ENCODE assay signal across 8 mouse cellular contexts in the genomic region with DNA sequence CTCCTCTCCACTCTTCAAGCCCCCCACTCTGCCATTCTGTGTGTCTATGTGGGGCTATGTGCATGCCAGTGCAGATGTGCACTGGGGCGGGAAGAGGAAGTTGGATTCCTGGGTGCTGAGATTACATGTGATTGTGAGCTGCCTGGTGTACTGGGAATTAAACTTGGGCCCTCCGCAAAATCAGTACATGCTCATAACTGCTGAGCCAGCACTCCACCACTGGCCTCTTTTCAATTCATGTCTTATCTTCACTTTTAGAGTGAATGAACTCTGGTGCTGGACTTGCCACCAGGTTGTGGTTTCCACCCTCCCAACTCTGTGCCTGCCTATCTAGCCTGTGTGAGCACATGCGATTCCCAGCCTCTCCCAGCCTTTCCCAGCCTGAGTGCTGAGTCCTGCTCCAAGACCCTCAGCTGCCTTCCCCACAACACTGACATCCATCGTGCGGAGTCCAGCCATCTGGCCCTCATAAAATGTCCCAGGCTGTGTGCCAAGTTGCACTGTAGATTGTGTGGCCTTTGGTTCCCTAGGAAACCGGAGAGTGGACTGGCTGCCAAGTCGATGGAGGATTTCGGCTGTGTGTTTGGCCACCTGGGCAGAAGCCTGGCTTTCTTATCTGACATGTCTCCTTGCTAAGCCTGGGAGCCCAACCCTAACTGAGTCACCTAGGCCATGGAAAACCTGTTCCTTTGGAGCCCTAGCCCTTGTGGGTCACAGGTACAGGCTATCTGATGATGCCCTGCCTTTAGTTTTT. TPM values are rescaled to one million over a fixed set of nuclear protein-coding genes. Genes with fewer than 3 reads are reported as not detected.
DNase-seq lines count a peak whose midpoint lies in the region; ATAC-seq and TF ChIP-seq lines count a peak whose summit lies in the region.

No protein-coding gene starts in this region.

- 0 out of 2 replicates have a peak, but pooled peaks have one; percentile 62 for TF ChIP-seq EP300 in heart, adult 2 months (IDR thresholded peaks at IDR 0.05; ENCODE audit: insufficient read depth, low read depth, low read length)

- ATAC-seq in midbrain, postnatal 0 days (ENCODE audit: low FRiP score) = peak; percentile 54; the same call in 1 of the 2 replicates

- H3K4me3 ChIP-seq in heart, adult 2 months = no peak overlapping the region
- H3K4me3 ChIP-seq in limb, embryonic 10.5 days = no peak overlapping the region
- H3K4me3 ChIP-seq in midbrain, postnatal 0 days (ENCODE audit: low read depth, low read length) = no peak overlapping the region

- no peaks in the 10 kb centered on the region for H3K9me3 ChIP-seq in limb, embryonic 10.5 days (replicated peaks)
- no peaks in the 10 kb centered on the region for H3K9me3 ChIP-seq in midbrain, postnatal 0 days (ENCODE audit: low read length)

- peak; percentile 43 to 66 for DNase-seq in adrenal gland, postnatal 4 days (ENCODE audit: low spot score in 2 of 2)
- DNase-seq in embryo, embryonic 11.5 days (ENCODE audit: low read depth, low spot score) = peak; percentile 61
- DNase-seq in heart, adult 2 months = peak; percentile 75 to 78
- peak; percentile 76 for DNase-seq in kidney, adult 11 months
- DNase-seq in limb, embryonic 10.5 days (ENCODE audit: low spot score) = peak; percentile 77
- peak; percentile 95 for DNase-seq in midbrain, postnatal 0 days (ENCODE audit: low spot score)
- DNase-seq in urinary bladder, postnatal 10 days (ENCODE audit: low spot score) = peak; percentile 30
- DNase-seq in spleen, postnatal 10 days (ENCODE audit: low spot score in 2 of 2) = no peak

- TF ChIP-seq CTCF in heart, adult 2 months (IDR thresholded peaks at IDR 0.05) = no peak
- no peak for TF ChIP-seq CTCF in midbrain, postnatal 0 days (IDR thresholded peaks at IDR 0.05)

- H3K9ac ChIP-seq in heart, adult 2 months (ENCODE audit: low read depth, low read length) = no peak overlapping the region
- no peak overlapping the region for H3K9ac ChIP-seq in midbrain, postnatal 0 days (replicated peaks; ENCODE audit: low read length, poor library complexity, severe bottlenecking)

- H3K27ac ChIP-seq in heart, adult 2 months = peak overlapping the region; percentile 41
- H3K27ac ChIP-seq in limb, embryonic 10.5 days = peak overlapping the region; percentile 74
- H3K27ac ChIP-seq in midbrain, postnatal 0 days (ENCODE audit: low read depth, low read length) = peak overlapping the region; percentile 51

- intact Hi-C loops in heart, adult 2 months (cut with DNase I) = no loop called here

- peaks cover 15% of the 10 kb centered on the region for H3K4me1 ChIP-seq in heart, adult 2 months (ENCODE audit: control insufficient read depth, insufficient read depth, low read length)
- H3K4me1 ChIP-seq in limb, embryonic 10.5 days = peaks cover 22% of the 10 kb centered on the region
- H3K4me1 ChIP-seq in midbrain, postnatal 0 days (ENCODE audit: insufficient read depth, low read length) = no peaks in the 10 kb centered on the region

- no peaks in the 10 kb centered on the region for H3K27me3 ChIP-seq in heart, adult 2 months (ENCODE audit: control insufficient read depth, insufficient read depth, low read length)
- H3K27me3 ChIP-seq in limb, embryonic 10.5 days (ENCODE audit: low read depth, poor library complexity, severe bottlenecking) = no peaks in the 10 kb centered on the region
- no peaks in the 10 kb centered on the region for H3K27me3 ChIP-seq in midbrain, postnatal 0 days (ENCODE audit: insufficient read depth, low read length)

- 20% methylated on average over 8 of the region's 8 CpGs for WGBS in heart, adult 2 months
- WGBS in limb, embryonic 10.5 days = 56% methylated on average over 8 of the region's 8 CpGs
- WGBS in midbrain, postnatal 0 days = 41% methylated on average over 8 of the region's 8 CpGs

- H3K36me3 ChIP-seq in heart, adult 2 months (ENCODE audit: control insufficient read depth, insufficient read depth, low read length) = no peaks in the 10 kb centered on the region
- no peaks in the 10 kb centered on the region for H3K36me3 ChIP-seq in limb, embryonic 10.5 days
- no peaks in the 10 kb centered on the region for H3K36me3 ChIP-seq in midbrain, postnatal 0 days (ENCODE audit: insufficient read depth, low read length)

- TF ChIP-seq POLR2A in heart, adult 2 months (IDR thresholded peaks at IDR 0.05; ENCODE audit: insufficient read depth, low read depth, low read length) = no peak

- H3K79me2 ChIP-seq in heart, adult 2 months (replicated peaks; ENCODE audit: control insufficient read depth, insufficient read depth, low read length) = no peaks in the 10 kb centered on the region

- no peak overlapping the region for H3K4me2 ChIP-seq in midbrain, postnatal 0 days (ENCODE audit: low read depth, low read length, poor library complexity, severe bottlenecking)

RNA-seq across cellular contexts. Expression of gene Kdm7a, which starts 36.3 kb away (rescaled TPM):
- total RNA-seq in adrenal gland, postnatal 4 days (2021) = 10 to 100 TPM; 15.3 to 17.6 TPM
- total RNA-seq in heart, adult 2 months (2021) = 10 to 100 TPM; 18.5 to 20.5 TPM
- polyA plus RNA-seq in heart, adult 2 months (2012; rRNA removed) = 2.5 and 5.9 TPM in 2 replicates
- polyA plus RNA-seq in limb, embryonic 10.5 days (2016; fragmentation: Nextera tagmentation; extraction: Ambion mirVana) = 8.1 and 9.3 TPM in 2 replicates
- 5.4 and 7.8 TPM in 2 replicates for total RNA-seq in midbrain, postnatal 0 days (2014; rRNA removed)
- 1.1 and 1.5 TPM in 2 replicates for polyA plus RNA-seq in midbrain, postnatal 0 days (2015; fragmentation: Nextera tagmentation; extraction: Ambion mirVana)

Comparison
In these comparisons a context has a peak if more than half of its experiments do, and no peak if none do; other contexts are left out.
1. DNase-seq: peak in adrenal gland, postnatal 4 days (2 of 2), embryo, embryonic 11.5 days (single experiment), heart, adult 2 months (2 of 2), kidney, adult 11 months (single experiment), limb, embryonic 10.5 days (single experiment), midbrain, postnatal 0 days (single experiment) and urinary bladder, postnatal 10 days (single experiment); none in spleen, postnatal 10 days (0 of 2).
2. Peak in every context shown above with its lines, with median percentiles within 50 percentile points of each other: H3K27ac ChIP-seq.